Mouse (Mus musculus) colon, adult 2 months (tissue): ENCODE data around the gene Ggt1. TPM values are rescaled to one million over a fixed set of nuclear protein-coding genes. Genes with fewer than 3 reads are reported as not detected.

Experiments
- polyA plus RNA-seq: library from polyadenylated mRNA; depleted of rRNA; stranded (reverse); fragments of >200 nt; gene quantifications from 2 replicates; pipeline ENCODE4 v1.2.3, GENCODE M21; 2012; rRNA removed

The Ggt1 gene
- polyA plus RNA-seq, result 9.3 and 16.5 TPM in 2 replicates

GRCm38 (mm10) chr10:75561071-75561654, at the start of gene Ggt1:
Ggt1 (plus strand) TSS chr10:75561604.

GRCm38 (mm10) chr10:75517073-75517757, 44.2 kb upstream of the Ggt1 start, which contains the start of gene Snrpd3:
Snrpd3 (plus strand) TSS chr10:75517551.

GRCm38 (mm10) chr10:75517758-75518143, 43.7 kb upstream of the Ggt1 start, which contains the start of gene Gucd1:
Gucd1 (minus strand) TSS chr10:75517972.

GRCm38 (mm10) chr10:75559676-75560548, 1.5 kb upstream of the Ggt1 start, which contains the start of gene Lrrc75b:
Lrrc75b (minus strand) TSS chr10:75560330.

GRCm38 (mm10) chr10:75589129-75589528, 27.7 kb downstream of the Ggt1 start, which contains the start of gene Ggt5:
Ggt5 (plus strand) TSS chr10:75589340.

Other genes starting within 250 kb of the Ggt1 start
- gene Adora2a, start 244.7 kb upstream of the Ggt1 start, polyA plus RNA-seq, result 4.0 and 4.8 TPM in 2 replicates
- 1.6 and 3.1 TPM in 2 replicates for gene Upb1, start 160.5 kb upstream of the Ggt1 start, polyA plus RNA-seq
- 7.7 and 10.8 TPM in 2 replicates for gene Snrpd3, start 44.1 kb upstream of the Ggt1 start, polyA plus RNA-seq
- 159 and 161 TPM in 2 replicates for gene Gucd1, start 43.6 kb upstream of the Ggt1 start, polyA plus RNA-seq
- gene Lrrc75b, start 1.3 kb upstream of the Ggt1 start, polyA plus RNA-seq, result 1.2 and 1.4 TPM in 2 replicates
- gene Ggt5, start 27.7 kb downstream of the Ggt1 start, polyA plus RNA-seq, result 35.7 and 37.0 TPM in 2 replicates
- gene Susd2, start 82.4 kb downstream of the Ggt1 start, polyA plus RNA-seq, result 22.0 and 27.3 TPM in 2 replicates
- gene Cabin1, start 202.7 kb downstream of the Ggt1 start, polyA plus RNA-seq, result 35.2 and 40.9 TPM in 2 replicates
- gene Ddt, start 211.8 kb downstream of the Ggt1 start, polyA plus RNA-seq, result 91.9 and 107 TPM in 2 replicates
- gene Gm20441, start 219.3 kb downstream of the Ggt1 start, polyA plus RNA-seq, result 0.49 TPM in 1 of 2 replicates, not detected in the other
- 79.4 and 82.9 TPM in 2 replicates for gene Gstt3, start 219.8 kb downstream of the Ggt1 start, polyA plus RNA-seq
- gene Gstt1, start 237.0 kb downstream of the Ggt1 start, polyA plus RNA-seq, result 91.1 and 94.9 TPM in 2 replicates